Comparison of ENCODE assay signal across 11 mouse cellular contexts in the genomic region with DNA sequence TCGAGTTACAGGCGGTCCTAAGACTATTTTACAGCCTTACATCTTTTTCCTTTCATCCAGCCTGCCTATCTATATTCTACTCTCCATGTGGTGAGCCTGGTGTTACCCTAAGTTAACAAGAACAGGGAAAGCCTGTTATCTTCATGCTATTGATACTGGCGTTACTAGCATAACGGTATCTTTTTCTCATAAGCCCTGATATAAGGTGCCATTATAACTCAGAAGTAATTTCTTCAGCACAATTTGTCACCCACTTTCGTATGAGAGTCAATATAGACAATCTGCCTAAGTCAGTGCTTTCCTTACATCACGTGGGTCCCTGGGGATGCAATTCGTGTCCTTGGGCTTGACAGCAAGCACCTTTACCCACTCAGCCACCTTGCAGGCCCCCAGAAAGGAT. TPM values are rescaled to one million over a fixed set of nuclear protein-coding genes. Genes with fewer than 3 reads are reported as not detected.
A peak's percentile ranks its signal among the peaks of the same experiment; 100 is the strongest.
DNase-seq lines count a peak whose midpoint lies in the region; ATAC-seq and TF ChIP-seq lines count a peak whose summit lies in the region.
"Had no signal": no experiment of that assay in that cellular context is flagged by ENCODE, and none has a peak within 500 bp of the region (broad histone marks: within the 10 kb centered on the region; RNA-seq: fewer than 3 reads in every experiment).

No protein-coding gene starts in this region.

- H3K27me3 ChIP-seq in heart, embryonic 12.5 days (replicated peaks): no peaks in the 10 kb centered on the region
- no peaks in the 10 kb centered on the region for H3K27me3 ChIP-seq in hindbrain, embryonic 13.5 days

- peak overlapping the region; percentile 62 for H3K4me2 ChIP-seq in heart, embryonic 12.5 days
- peak overlapping the region; percentile 76 for H3K4me2 ChIP-seq in hindbrain, embryonic 13.5 days

- H3K4me1 ChIP-seq in heart, embryonic 12.5 days (replicated peaks): peaks cover 11% of the 10 kb centered on the region
- peaks cover 3% of the 10 kb centered on the region; the same call in 1 of the 2 replicates for H3K4me1 ChIP-seq in bone marrow, adult 2 months (ENCODE audit: control insufficient read depth, insufficient read depth, low read length)
- peaks cover 15% of the 10 kb centered on the region; the same call in 1 of the 2 replicates for H3K4me1 ChIP-seq in hindbrain, embryonic 13.5 days (replicated peaks)

- no peak for ATAC-seq in heart, embryonic 12.5 days (ENCODE audit: insufficient number of reproducible peaks, low FRiP score)
- ATAC-seq in hindbrain, embryonic 13.5 days (ENCODE audit: low FRiP score): no peak
- ATAC-seq in megakaryocyte-erythroid progenitor cell, adult 5-6 weeks (replicated peaks; ENCODE audit: low FRiP score, low TSS enrichment, poor library complexity, severe bottlenecking): peak; percentile 59
- ATAC-seq in monocyte, adult 5-6 weeks (replicated peaks; ENCODE audit: insufficient number of reproducible peaks, low FRiP score, low TSS enrichment, poor library complexity, severe bottlenecking): no peak

- peaks cover 21% of the 10 kb centered on the region for H3K36me3 ChIP-seq in heart, embryonic 12.5 days
- no peaks in the 10 kb centered on the region for H3K36me3 ChIP-seq in hindbrain, embryonic 13.5 days

- no peak for DNase-seq in heart, adult 18-20 months
- no peak for DNase-seq in adrenal gland, postnatal 36 days
- no peak for DNase-seq in cerebellum, adult 9-11 months
- DNase-seq: adrenal gland, postnatal 25 days; gastrocnemius, postnatal 25 days; thymus, postnatal 4 days had no signal

- no peak overlapping the region for H3K27ac ChIP-seq in heart, embryonic 12.5 days (ENCODE audit: poor library complexity, severe bottlenecking)
- H3K27ac ChIP-seq in bone marrow, adult 2 months (ENCODE audit: control insufficient read depth, insufficient read depth, low read depth, low read length, poor library complexity): no peak overlapping the region
- no peak overlapping the region for H3K27ac ChIP-seq in hindbrain, embryonic 13.5 days

- no peak for TF ChIP-seq CTCF in bone marrow, adult 2 months (IDR thresholded peaks at IDR 0.05; ENCODE audit: control insufficient read depth, insufficient read depth, low read length)

- WGBS in heart, embryonic 12.5 days: 55% methylated on average over 7 of the region's 7 CpGs
- WGBS in bone marrow, adult 2 months: 66% methylated on average over 7 of the region's 7 CpGs
- WGBS in hindbrain, embryonic 13.5 days: 83% methylated on average over 7 of the region's 7 CpGs

- TF ChIP-seq POLR2A in bone marrow, adult 2 months (IDR thresholded peaks at IDR 0.05; ENCODE audit: borderline replicate concordance, control insufficient read depth, low read depth, low read length): no peak

- H3K9ac ChIP-seq in heart, embryonic 12.5 days: peak overlapping the region; percentile 56; the same call in 1 of the 2 replicates
- H3K9ac ChIP-seq in hindbrain, embryonic 13.5 days: no peak overlapping the region

- peak overlapping the region; percentile 85 for H3K4me3 ChIP-seq in heart, embryonic 12.5 days
- peak overlapping the region; percentile 53 for H3K4me3 ChIP-seq in bone marrow, adult 2 months (replicated peaks; ENCODE audit: control insufficient read depth, low read depth, low read length)
- peak overlapping the region; percentile 74; the same call in 1 of the 2 replicates for H3K4me3 ChIP-seq in hindbrain, embryonic 13.5 days

- H3K9me3 ChIP-seq in heart, embryonic 12.5 days (replicated peaks): no peaks in the 10 kb centered on the region
- no peaks in the 10 kb centered on the region for H3K9me3 ChIP-seq in hindbrain, embryonic 13.5 days

RNA-seq across cellular contexts. Expression of a gene that starts 1.3 kb away (rescaled TPM):
- polyA plus RNA-seq in heart, embryonic 12.5 days (2016; fragmentation: Nextera tagmentation; extraction: Ambion mirVana): 27.3 and 27.8 TPM in 2 replicates
- total RNA-seq in heart, adult 18-20 months (2021): 10 to 100 TPM; 24.6 to 32.5 TPM
- polyA plus RNA-seq in bone marrow, adult 2 months (2011; ENCODE audit: insufficient read depth, insufficient read length, low replicate concordance, missing spikeins): 11.0 and 13.3 TPM in 2 replicates
- 15.5 and 16.7 TPM in 2 replicates for polyA plus RNA-seq in hindbrain, embryonic 13.5 days (2015; fragmentation: Nextera tagmentation; extraction: Ambion mirVana)
- total RNA-seq in megakaryocyte-erythroid progenitor cell, adult 5-6 weeks (2014; fragmentation: Nextera tagmentation): 46.7 and 47.5 TPM in 2 replicates
- 56.6 and 61.3 TPM in 2 replicates for total RNA-seq in megakaryocyte-erythroid progenitor cell, adult 5-6 weeks (2017)
- 10 to 100 TPM; 48.9 to 61.5 TPM for total RNA-seq in adrenal gland, postnatal 36 days (2021)
- 93.4 to 111 TPM (median 93.8 TPM) in 3 replicates for total RNA-seq in monocyte, adult 5-6 weeks (2017)

RNA-seq across cellular contexts. Expression of a gene that starts 50.8 kb away (rescaled TPM):
- polyA plus RNA-seq in heart, embryonic 12.5 days (2016; fragmentation: Nextera tagmentation; extraction: Ambion mirVana): 0.04 TPM in 1 of 2 replicates, not detected in the other
- total RNA-seq in heart, adult 18-20 months (2021): under 1 TPM; 0.07 to 0.18 TPM
- not detected in 2 replicates for polyA plus RNA-seq in bone marrow, adult 2 months (2011; ENCODE audit: insufficient read depth, insufficient read length, low replicate concordance, missing spikeins)
- polyA plus RNA-seq in hindbrain, embryonic 13.5 days (2015; fragmentation: Nextera tagmentation; extraction: Ambion mirVana): 0.09 TPM in 1 of 2 replicates, not detected in the other
- not detected in 2 replicates for total RNA-seq in megakaryocyte-erythroid progenitor cell, adult 5-6 weeks (2014; fragmentation: Nextera tagmentation)
- total RNA-seq in megakaryocyte-erythroid progenitor cell, adult 5-6 weeks (2017): not detected in 2 replicates
- under 1 TPM; 0.17 to 0.40 TPM for total RNA-seq in adrenal gland, postnatal 36 days (2021)
- total RNA-seq in monocyte, adult 5-6 weeks (2017): 0.53 to 0.68 TPM in 2 of 3 replicates, not detected in the other
- total RNA-seq: gastrocnemius, postnatal 25 days had no signal
